In genomic region chr15:74000849-74001248, GRCm38 (mm10) we compare ENCODE assay signal across 24 mouse cellular contexts.
A peak's percentile ranks its signal among the peaks of the same experiment; 100 is the strongest.
DNase-seq lines count a peak whose midpoint lies in the region; ATAC-seq and TF ChIP-seq lines count a peak whose summit lies in the region.
"Had no signal": no experiment of that assay in that cellular context is flagged by ENCODE, and none has a peak within 500 bp of the region (broad histone marks: within the 10 kb centered on the region; RNA-seq: fewer than 3 reads in every experiment).

No protein-coding gene starts in this region.

- H3K4me3 ChIP-seq in hindbrain, embryonic 16.5 days (ENCODE audit: low read length) = no peak overlapping the region
- no peak overlapping the region for H3K4me3 ChIP-seq in hindbrain, embryonic 12.5 days
- H3K4me3 ChIP-seq in testis, adult 2 months (ENCODE audit: control insufficient read depth, low read depth, low read length) = peak overlapping the region; percentile 59
- H3K4me3 ChIP-seq: forebrain, embryonic 12.5 days; forebrain, embryonic 15.5 days; gastrocnemius, adult 2 months; intestine, embryonic 15.5 days had no signal

- peak; percentile 52; the same call in 1 of the 2 replicates for ATAC-seq in hindbrain, embryonic 16.5 days
- no peak for ATAC-seq in hindbrain, embryonic 12.5 days (ENCODE audit: low FRiP score)
- ATAC-seq: forebrain, embryonic 15.5 days; intestine, embryonic 15.5 days; Patski had no signal

- H3K27ac ChIP-seq in hindbrain, embryonic 16.5 days (ENCODE audit: low read depth, low read length) = no peak overlapping the region
- H3K27ac ChIP-seq in hindbrain, embryonic 12.5 days = no peak overlapping the region
- H3K27ac ChIP-seq in testis, adult 2 months (ENCODE audit: control insufficient read depth, insufficient read depth, low read depth, low read length) = peak overlapping the region; percentile 26; the same call in 1 of the 2 replicates
- H3K27ac ChIP-seq: forebrain, embryonic 12.5 days; forebrain, embryonic 15.5 days; gastrocnemius, adult 2 months; hindbrain, embryonic 14.5 days; intestine, embryonic 15.5 days had no signal

- no peak for DNase-seq in testis, postnatal 10 days (ENCODE audit: low spot score)
- DNase-seq in R1 (ENCODE audit: low read depth, low spot score) = peak; percentile 38
- no peak for DNase-seq in adrenal gland, adult (ENCODE audit: inconsistent age in 2 of 2, low spot score in 1 of 2)
- DNase-seq in spleen, postnatal 10 days (ENCODE audit: low spot score in 2 of 2) = no peak
- DNase-seq: adrenal gland, adult 8-10 months; adrenal gland, postnatal 25 days; cerebellum, adult 18-20 months; cerebellum, adult 9-10 months; cerebellum, postnatal 14 days; gastrocnemius, adult 2 months; gastrocnemius, postnatal 14 days; heart, adult 11 months; kidney, adult 11 months had no signal

- peak; percentile 78 for TF ChIP-seq POLR2A in testis, adult 2 months (IDR thresholded peaks at IDR 0.05; ENCODE audit: control insufficient read depth, low read depth, low read length)

- 89% methylated on average over 3 of the region's 3 CpGs for WGBS in hindbrain, embryonic 16.5 days
- WGBS in hindbrain, embryonic 12.5 days = 89% methylated on average over 3 of the region's 3 CpGs

- no peaks in the 10 kb centered on the region for H3K9me3 ChIP-seq in hindbrain, embryonic 16.5 days (ENCODE audit: control insufficient read depth, low read length)
- H3K9me3 ChIP-seq in hindbrain, embryonic 12.5 days (replicated peaks) = no peaks in the 10 kb centered on the region
- H3K9me3 ChIP-seq: forebrain, embryonic 12.5 days; forebrain, embryonic 15.5 days; intestine, embryonic 15.5 days had no signal

- no peaks in the 10 kb centered on the region for H3K36me3 ChIP-seq in hindbrain, embryonic 16.5 days (ENCODE audit: control insufficient read depth, insufficient read depth, low read length)
- H3K36me3 ChIP-seq in hindbrain, embryonic 12.5 days = no peaks in the 10 kb centered on the region
- H3K36me3 ChIP-seq in testis, adult 2 months (ENCODE audit: control insufficient read depth, insufficient read depth, low read length) = no peaks in the 10 kb centered on the region
- H3K36me3 ChIP-seq: forebrain, embryonic 12.5 days; forebrain, embryonic 15.5 days; G1E; intestine, embryonic 15.5 days had no signal

- H3K4me1 ChIP-seq in hindbrain, embryonic 16.5 days (ENCODE audit: control insufficient read depth, insufficient read depth, low read depth, low read length) = peaks cover 5% of the 10 kb centered on the region
- no peaks in the 10 kb centered on the region for H3K4me1 ChIP-seq in hindbrain, embryonic 12.5 days
- H3K4me1 ChIP-seq in testis, adult 2 months (ENCODE audit: control insufficient read depth, insufficient read depth, low read length) = peaks cover 9% of the 10 kb centered on the region
- H3K4me1 ChIP-seq: intestine, embryonic 15.5 days had no signal

- TF ChIP-seq CTCF in testis, adult 2 months (IDR thresholded peaks at IDR 0.05; ENCODE audit: control insufficient read depth, insufficient read depth, insufficient replicate concordance, low read depth, low read length) = no peak

- no peak overlapping the region for H3K9ac ChIP-seq in hindbrain, embryonic 16.5 days (ENCODE audit: low read depth, low read length)
- no peak overlapping the region for H3K9ac ChIP-seq in hindbrain, embryonic 12.5 days
- H3K9ac ChIP-seq: forebrain, embryonic 12.5 days; forebrain, embryonic 15.5 days; hindbrain, embryonic 14.5 days; intestine, embryonic 15.5 days had no signal

- H3K4me2 ChIP-seq in hindbrain, embryonic 16.5 days (ENCODE audit: low read length) = no peak overlapping the region
- no peak overlapping the region for H3K4me2 ChIP-seq in hindbrain, embryonic 12.5 days (replicated peaks)
- H3K4me2 ChIP-seq: forebrain, embryonic 12.5 days; forebrain, embryonic 15.5 days; heart, embryonic 11.5 days; hindbrain, embryonic 14.5 days; intestine, embryonic 15.5 days had no signal

- H3K27me3 ChIP-seq in hindbrain, embryonic 16.5 days (replicated peaks; ENCODE audit: control insufficient read depth, insufficient read depth, low read length) = peaks cover 6% of the 10 kb centered on the region; the same call in 1 of the 2 replicates
- peaks cover 10% of the 10 kb centered on the region; the same call in 1 of the 2 replicates for H3K27me3 ChIP-seq in hindbrain, embryonic 12.5 days
- no peaks in the 10 kb centered on the region for H3K27me3 ChIP-seq in testis, adult 2 months (ENCODE audit: control insufficient read depth, insufficient read depth, low read length)
- H3K27me3 ChIP-seq: CH12.LX; forebrain, embryonic 15.5 days; Patski had no signal
